Mouse (Mus musculus): ENCODE data around the gene Rnf41. TPM values are rescaled to one million over a fixed set of nuclear protein-coding genes. Genes with fewer than 3 reads are reported as not detected.

The Rnf41 gene
- polyA plus RNA-seq, 1 experiment from 2014 or later, result 32.8 TPM

DNA sequence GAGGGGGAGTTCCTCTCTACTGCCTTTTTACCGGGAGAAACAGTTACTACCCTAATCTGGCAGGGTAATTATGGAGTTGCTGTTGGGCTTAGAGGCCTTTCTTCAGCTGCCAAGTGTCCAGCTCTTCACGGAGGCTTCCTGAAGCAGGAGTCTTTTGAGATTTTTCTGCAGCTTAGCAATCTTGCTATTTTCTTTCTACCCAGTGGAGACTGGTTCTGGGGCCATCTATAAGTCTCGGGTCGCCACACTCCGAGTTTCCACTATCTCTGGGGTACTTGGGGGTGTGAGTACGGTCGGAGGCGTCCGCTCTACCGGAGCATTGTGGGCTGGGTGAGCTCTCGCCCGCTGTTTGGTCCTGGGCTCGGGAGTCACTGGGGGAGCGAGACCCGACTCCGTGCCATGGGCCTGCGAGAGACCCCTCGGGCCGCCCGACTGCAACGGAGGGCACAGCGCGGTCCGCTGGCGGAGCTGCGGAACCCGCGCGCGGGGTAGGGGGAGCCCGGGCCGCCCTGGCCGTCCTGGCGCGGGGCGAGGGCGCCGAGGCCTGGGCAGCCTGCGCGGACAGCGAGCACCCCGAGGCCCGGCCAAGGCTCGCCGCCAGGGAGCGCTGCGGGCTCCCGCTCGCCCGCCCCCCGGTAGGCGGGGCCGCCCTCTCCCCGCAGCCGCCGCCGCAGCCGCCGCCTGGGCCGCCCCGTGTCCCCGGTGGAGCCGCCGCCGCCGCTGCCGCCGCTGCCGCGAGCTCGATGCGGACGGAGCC, 34.8 kb upstream of the Rnf41 start, which contains the start of gene Ankrd52:
Ankrd52 (plus strand) TSS at position 661 of the 757 bp plus-strand sequence.
- peak within 1 kb of the TSS; percentile 96 for H3K27ac ChIP-seq (ENCODE audit: low read depth)
- peak; percentile 92 for DNase-seq
- H3K4me2 ChIP-seq, result peak within 1 kb of the TSS; percentile 84
- H3K9ac ChIP-seq, result peak within 1 kb of the TSS; percentile 99
- peaks cover 32% of the 10 kb centered on the region for H3K36me3 ChIP-seq (ENCODE audit: insufficient read depth)
- H3K4me1 ChIP-seq (ENCODE audit: insufficient read depth), result no peaks in the 10 kb centered on the region
- peak; percentile 23; the same call in 1 of the 2 replicates for TF ChIP-seq CTCF (IDR thresholded peaks at IDR 0.05; ENCODE audit: low read depth)
- H3K4me3 ChIP-seq (ENCODE audit: low read depth, low read length), result peak within 1 kb of the TSS; percentile 97
- H3K9me3 ChIP-seq (ENCODE audit: low read depth, low read length), result no peaks in the 10 kb centered on the region
- WGBS, result 1% methylated on average over 40 of the region's 73 CpGs
- H3K27me3 ChIP-seq (ENCODE audit: insufficient read depth, low read length), result no peaks in the 10 kb centered on the region
- peak; percentile 92 for ATAC-seq (ENCODE audit: insufficient read depth)

DNA sequence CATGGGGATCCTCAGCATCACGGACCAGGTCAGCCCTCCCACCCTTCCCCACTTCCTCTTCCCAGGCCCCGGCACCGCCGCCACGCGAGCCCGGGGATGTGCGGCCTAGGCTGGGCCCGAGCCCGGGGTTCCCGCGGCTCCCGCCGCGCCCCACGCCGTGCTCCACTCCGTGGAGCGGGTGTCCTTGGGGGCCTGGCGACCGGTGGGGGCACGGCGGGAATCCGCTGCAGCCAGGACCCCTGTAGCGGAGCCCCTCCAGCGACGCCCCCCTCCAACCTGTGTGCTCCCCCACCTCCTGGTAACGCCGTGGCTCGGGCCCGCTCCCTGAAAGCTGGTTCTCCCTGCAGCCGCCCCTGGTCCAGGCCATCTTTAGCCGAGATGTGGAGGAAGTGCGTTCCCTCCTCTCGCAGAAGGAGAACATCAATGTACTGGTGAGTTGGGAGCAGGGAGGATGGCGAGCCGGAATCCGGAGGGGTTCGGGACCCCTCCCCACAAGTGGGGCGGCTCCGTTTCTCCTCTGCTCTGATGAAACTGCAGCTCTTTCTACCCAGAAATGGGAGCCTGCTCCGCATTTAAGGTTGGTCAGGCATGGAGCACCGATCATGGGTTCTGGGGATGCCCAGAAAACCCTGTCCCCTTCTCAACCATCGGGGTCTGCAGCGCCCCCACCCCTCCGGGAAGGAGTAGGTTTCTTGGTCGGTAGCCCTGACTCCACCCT, 34.1 kb upstream of the Rnf41 start:
- peak; percentile 74 for DNase-seq
- peak; percentile 25 for TF ChIP-seq CTCF (IDR thresholded peaks at IDR 0.05; ENCODE audit: low read depth)
- peak; percentile 75 for ATAC-seq (ENCODE audit: insufficient read depth)
- H3K9ac ChIP-seq, result peak overlapping the region; percentile 99
- peak overlapping the region; percentile 96 for H3K27ac ChIP-seq (ENCODE audit: low read depth)
- H3K4me3 ChIP-seq (ENCODE audit: low read depth, low read length), result peak overlapping the region; percentile 97
- no peaks in the 10 kb centered on the region for H3K4me1 ChIP-seq (ENCODE audit: insufficient read depth)
- H3K4me2 ChIP-seq, result peak overlapping the region; percentile 84
- under 1% methylated on average over 46 of the region's 47 CpGs for WGBS
- H3K27me3 ChIP-seq (ENCODE audit: insufficient read depth, low read length), result no peaks in the 10 kb centered on the region
- peaks cover 40% of the 10 kb centered on the region for H3K36me3 ChIP-seq (ENCODE audit: insufficient read depth)
- no peaks in the 10 kb centered on the region for H3K9me3 ChIP-seq (ENCODE audit: low read depth, low read length)

DNA sequence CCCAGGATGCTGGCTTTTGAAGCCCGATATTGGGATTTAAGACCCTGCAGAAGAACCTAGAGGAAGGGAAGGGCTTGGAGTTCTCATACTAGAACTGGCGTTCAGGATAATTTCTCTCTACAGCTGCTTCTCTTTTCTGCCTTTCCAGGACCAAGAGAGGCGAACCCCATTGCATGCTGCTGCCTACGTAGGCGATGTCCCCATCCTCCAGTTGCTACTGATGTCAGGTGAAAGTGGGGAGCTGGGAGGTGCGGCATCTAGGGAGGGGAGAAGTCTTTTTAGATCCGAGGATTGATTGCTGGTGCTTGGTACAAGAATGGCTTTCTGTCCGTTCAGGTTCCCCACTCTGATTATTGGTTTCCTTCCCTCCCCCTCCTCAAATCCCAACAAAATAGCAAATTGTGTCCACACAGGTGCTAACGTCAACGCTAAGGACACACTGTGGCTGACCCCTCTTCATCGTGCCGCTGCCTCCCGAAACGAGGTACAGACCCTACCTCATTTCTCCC, 33.5 kb upstream of the Rnf41 start:
- Histone ChIP-seq H3K9ac (peak overlapping the region; percentile 99), H3K27ac (ENCODE audit: low read depth) (peak overlapping the region; percentile 96; the same call in 1 of the 2 replicates), H3K4me2 (peak overlapping the region; percentile 84), H3K4me1 (ENCODE audit: insufficient read depth) (no peaks in the 10 kb centered on the region), H3K9me3 (ENCODE audit: low read depth, low read length) (no peaks in the 10 kb centered on the region), H3K27me3 (ENCODE audit: insufficient read depth, low read length) (no peaks in the 10 kb centered on the region), H3K4me3 (ENCODE audit: low read depth, low read length) (peak overlapping the region; percentile 97), H3K36me3 (ENCODE audit: insufficient read depth) (peaks cover 46% of the 10 kb centered on the region)
- TF ChIP-seq CTCF (IDR thresholded peaks at IDR 0.05; ENCODE audit: low read depth), result no peak
- DNase-seq (no peak), ATAC-seq (ENCODE audit: insufficient read depth) (no peak)
- 54% methylated on average over 14 of the region's 14 CpGs for WGBS

DNA sequence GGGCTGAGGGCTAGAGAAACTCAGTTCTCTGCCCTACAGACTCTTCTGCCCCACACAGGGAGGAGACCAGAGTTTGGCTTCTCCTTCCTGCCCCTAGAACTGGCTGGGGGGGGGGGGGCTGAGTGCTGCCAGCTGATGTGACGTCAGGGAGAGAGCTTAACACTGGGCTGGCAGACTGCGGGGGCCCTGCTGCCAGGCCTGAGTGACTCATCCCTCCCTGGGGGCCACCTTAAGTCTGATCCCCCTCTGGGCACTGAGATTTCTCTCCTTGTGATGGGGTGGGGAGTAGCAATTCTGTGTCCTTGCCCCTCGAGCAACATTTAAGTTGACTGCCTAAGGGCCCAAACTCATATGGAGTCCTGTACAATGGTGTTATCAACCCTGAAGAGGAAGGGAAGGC, 33.0 kb upstream of the Rnf41 start:
- DNase-seq (no peak), ATAC-seq (ENCODE audit: insufficient read depth) (no peak)
- Histone ChIP-seq H3K4me3 (ENCODE audit: low read depth, low read length) (peak overlapping the region; percentile 97), H3K36me3 (ENCODE audit: insufficient read depth) (peaks cover 51% of the 10 kb centered on the region), H3K4me2 (peak overlapping the region; percentile 84; the same call in 1 of the 2 replicates), H3K9me3 (ENCODE audit: low read depth, low read length) (no peaks in the 10 kb centered on the region), H3K27me3 (ENCODE audit: insufficient read depth, low read length) (no peaks in the 10 kb centered on the region), H3K27ac (ENCODE audit: low read depth) (no peak overlapping the region), H3K9ac (peak overlapping the region; percentile 99; the same call in 1 of the 2 replicates), H3K4me1 (ENCODE audit: insufficient read depth) (no peaks in the 10 kb centered on the region)
- TF ChIP-seq CTCF (IDR thresholded peaks at IDR 0.05; ENCODE audit: low read depth), result no peak
- 58% methylated on average over 3 of the region's 3 CpGs for WGBS

DNA sequence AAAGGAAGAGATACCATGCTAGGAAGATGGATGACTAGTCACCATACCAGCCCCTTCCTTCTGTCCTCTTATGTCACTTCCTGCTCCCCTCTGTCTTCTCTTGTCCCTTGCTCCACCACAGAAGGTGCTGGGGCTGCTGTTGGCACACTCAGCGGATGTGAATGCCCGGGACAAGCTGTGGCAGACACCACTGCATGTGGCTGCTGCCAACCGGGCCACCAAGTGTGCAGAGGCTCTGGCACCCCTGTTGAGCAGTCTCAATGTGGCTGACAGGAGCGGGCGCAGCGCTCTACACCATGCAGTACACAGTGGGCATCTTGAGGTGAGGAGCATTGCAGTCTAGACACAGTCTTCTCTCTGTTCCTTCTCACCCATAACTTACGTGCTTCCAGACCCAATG, 32.2 kb upstream of the Rnf41 start:
- Histone ChIP-seq H3K27ac (ENCODE audit: low read depth) (no peak overlapping the region), H3K4me3 (ENCODE audit: low read depth, low read length) (no peak overlapping the region), H3K9ac (no peak overlapping the region)

DNA sequence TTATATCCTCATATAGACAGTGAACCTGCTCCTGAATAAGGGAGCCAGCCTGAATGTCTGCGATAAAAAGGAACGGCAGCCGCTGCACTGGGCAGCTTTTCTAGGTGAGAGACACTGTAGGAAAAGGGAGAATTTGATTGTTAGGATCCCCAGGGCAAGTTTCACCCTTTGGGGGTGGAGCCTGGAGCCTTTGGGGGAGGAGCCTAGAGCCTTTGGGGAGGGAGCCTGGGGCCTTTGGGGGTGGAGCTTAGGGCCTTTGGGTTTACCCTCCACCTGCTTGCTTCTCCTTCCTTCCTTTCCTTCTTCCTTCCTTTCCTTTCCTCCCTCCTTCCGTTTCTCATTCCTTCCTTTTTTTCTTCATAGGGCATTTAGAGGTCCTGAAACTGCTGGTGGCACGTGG, 30.9 kb upstream of the Rnf41 start:
- TF ChIP-seq CTCF (IDR thresholded peaks at IDR 0.05; ENCODE audit: low read depth), result no peak
- ATAC-seq (ENCODE audit: insufficient read depth) (no peak), DNase-seq (peak; percentile 32)
- Histone ChIP-seq H3K4me1 (ENCODE audit: insufficient read depth) (no peaks in the 10 kb centered on the region), H3K27me3 (ENCODE audit: insufficient read depth, low read length) (no peaks in the 10 kb centered on the region), H3K4me3 (ENCODE audit: low read depth, low read length) (no peak overlapping the region), H3K9ac (no peak overlapping the region), H3K36me3 (ENCODE audit: insufficient read depth) (peaks cover 72% of the 10 kb centered on the region), H3K4me2 (no peak overlapping the region), H3K9me3 (ENCODE audit: low read depth, low read length) (no peaks in the 10 kb centered on the region), H3K27ac (ENCODE audit: low read depth) (no peak overlapping the region)
- WGBS, result 91% methylated on average over 5 of the region's 5 CpGs

More for the DNA sequence above, 32.2 kb upstream of the Rnf41 start:
- Histone ChIP-seq H3K27me3 (ENCODE audit: insufficient read depth, low read length) (no peaks in the 10 kb centered on the region), H3K4me2 (no peak overlapping the region), H3K4me1 (ENCODE audit: insufficient read depth) (no peaks in the 10 kb centered on the region), H3K36me3 (ENCODE audit: insufficient read depth) (peaks cover 59% of the 10 kb centered on the region), H3K9me3 (ENCODE audit: low read depth, low read length) (no peaks in the 10 kb centered on the region)
- no peak for TF ChIP-seq CTCF (IDR thresholded peaks at IDR 0.05; ENCODE audit: low read depth)
- 93% methylated on average over 7 of the region's 7 CpGs for WGBS
- ATAC-seq (ENCODE audit: insufficient read depth), result no peak
- no peak for DNase-seq

DNA sequence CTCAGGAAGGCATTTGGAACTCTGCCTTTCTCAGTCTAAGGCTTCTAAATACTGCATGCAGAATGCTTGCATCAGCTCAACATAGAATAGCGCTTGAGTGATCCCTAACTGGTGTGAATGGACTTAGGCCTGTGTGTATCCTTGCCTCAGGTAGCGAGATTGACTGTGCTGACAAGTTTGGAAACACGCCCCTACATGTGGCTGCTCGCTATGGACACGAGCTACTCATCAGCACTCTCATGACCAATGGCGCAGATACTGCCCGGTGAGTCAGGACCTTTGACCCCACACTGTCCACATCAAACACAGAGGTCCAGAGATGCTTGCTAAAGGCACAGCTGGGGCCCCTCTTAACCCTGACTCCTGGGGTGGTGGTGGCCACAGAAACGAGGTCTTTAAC, 29.0 kb upstream of the Rnf41 start:
- Histone ChIP-seq H3K4me3 (ENCODE audit: low read depth, low read length) (no peak overlapping the region), H3K4me1 (ENCODE audit: insufficient read depth) (no peaks in the 10 kb centered on the region), H3K36me3 (ENCODE audit: insufficient read depth) (peaks cover 91% of the 10 kb centered on the region), H3K4me2 (no peak overlapping the region), H3K9ac (no peak overlapping the region), H3K27ac (ENCODE audit: low read depth) (no peak overlapping the region), H3K9me3 (ENCODE audit: low read depth, low read length) (no peaks in the 10 kb centered on the region), H3K27me3 (ENCODE audit: insufficient read depth, low read length) (no peaks in the 10 kb centered on the region)
- WGBS, result 78% methylated on average over 8 of the region's 8 CpGs
- ATAC-seq (ENCODE audit: insufficient read depth) (no peak), DNase-seq (no peak)
- TF ChIP-seq CTCF (IDR thresholded peaks at IDR 0.05; ENCODE audit: low read depth), result no peak
